Mouse (Mus musculus) stomach, embryonic 14.5 days (tissue): ENCODE results near the gene Elf5. TPM values are rescaled to one million over a fixed set of nuclear protein-coding genes. Genes with fewer than 3 reads are reported as not detected.

ENCODE experiments used
- ATAC-seq: fragments of 200-750 bp; cut with Nextera tagmentation; 2 replicates; pipeline ENCODE4 v1.8.0; 2017; ENCODE audit warnings: low read depth, moderate TSS enrichment; ENCODE audit not compliant: insufficient number of reproducible peaks, insufficient read depth, low FRiP score
- H3K27ac ChIP-seq: fragments of 300-500 bp; sonication (generic); 2 replicates; pipeline ENCODE4 v1.5.1; 2014; ENCODE audit warnings: mild to moderate bottlenecking, low read length, moderate library complexity, mixed read lengths
- H3K27me3 ChIP-seq: fragments of 300-500 bp; sonication (generic); 2 replicates; pipeline ENCODE4 v1.6.1; 2014; ENCODE audit warnings: low read length, control low read depth, mixed read lengths; ENCODE audit not compliant: control insufficient read depth, insufficient read depth
- H3K36me3 ChIP-seq: fragments of 300-500 bp; sonication (generic); 2 replicates; pipeline ENCODE4 v1.6.1; 2014; ENCODE audit warnings: mild to moderate bottlenecking, control low read depth, low read length, moderate library complexity, mixed read lengths; ENCODE audit not compliant: control insufficient read depth, insufficient read depth
- H3K4me1 ChIP-seq: fragments of 300-500 bp; sonication (generic); 2 replicates; pipeline ENCODE4 v1.6.1; 2014; ENCODE audit warnings: low read length, control low read depth, mixed read lengths; ENCODE audit not compliant: control insufficient read depth, insufficient read depth
- H3K4me2 ChIP-seq: fragments of 300-500 bp; sonication (generic); replicated peaks from 2 replicates; pipeline ENCODE4 v1.6.1; 2014; ENCODE audit warnings: low read depth, low read length, control low read depth
- H3K4me3 ChIP-seq: fragments of 300-500 bp; sonication (generic); 2 replicates; pipeline ENCODE4 v1.5.1; 2014; ENCODE audit warnings: low read depth, low read length, control low read depth
- H3K9ac ChIP-seq: fragments of 300-500 bp; sonication (generic); replicated peaks from 2 replicates; pipeline ENCODE4 v1.6.1; 2014; ENCODE audit warnings: low read depth, mild to moderate bottlenecking, control low read depth, low read length, moderate library complexity, mixed read lengths
- H3K9me3 ChIP-seq: fragments of 300-500 bp; sonication (generic); 2 replicates; pipeline ENCODE4 v1.6.1; 2016; ENCODE audit warnings: low read depth, low read length, control low read depth; ENCODE audit not compliant: control insufficient read depth
- WGBS: fragments of 180-500 bp; shearing (Covaris S2); extraction: QIAGEN DNeasy Blood & Tissue Kit; methylation state at CpG from one replicate; pipeline ENCODE4 v1.1.7; 2014; 5-methylcytosine and 5-hydroxymethylcytosine counted together
- polyA plus RNA-seq: library from polyadenylated mRNA; unstranded; fragments of >200 nt; fragmentation: Nextera tagmentation; extraction: Ambion mirVana; gene quantifications from 2 replicates; pipeline ENCODE4 v1.2.1, GENCODE M21; 2014

The Elf5 gene
- polyA plus RNA-seq, result 2.9 and 3.0 TPM in 2 replicates

DNA sequence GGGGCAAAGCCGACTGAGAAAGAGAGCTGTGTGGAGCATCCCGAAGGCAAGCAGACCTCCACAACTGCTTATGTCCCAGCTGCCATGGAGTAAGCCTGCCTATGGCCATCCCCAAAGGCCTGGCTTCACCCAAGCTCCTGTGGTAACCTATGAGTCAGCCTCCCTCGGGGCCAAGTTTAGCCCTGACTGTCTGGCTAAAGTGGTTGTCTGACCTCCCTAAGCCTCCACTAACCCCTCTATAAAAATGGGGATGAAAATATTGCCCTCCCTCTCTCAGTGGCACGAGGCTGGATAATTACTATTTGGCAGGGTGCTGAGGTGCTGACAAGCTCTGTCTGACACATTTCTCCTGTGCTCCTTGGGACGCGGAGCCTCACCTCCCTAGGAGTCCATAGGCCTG lies at the start of gene Elf5:
Gene Elf5, plus strand, starts transcription at position 341 of the 400 bp plus-strand sequence.
- WGBS, result 73% methylated on average over 6 of the region's 6 CpGs
- no peak within 1 kb of the TSS for H3K9ac ChIP-seq

DNA sequence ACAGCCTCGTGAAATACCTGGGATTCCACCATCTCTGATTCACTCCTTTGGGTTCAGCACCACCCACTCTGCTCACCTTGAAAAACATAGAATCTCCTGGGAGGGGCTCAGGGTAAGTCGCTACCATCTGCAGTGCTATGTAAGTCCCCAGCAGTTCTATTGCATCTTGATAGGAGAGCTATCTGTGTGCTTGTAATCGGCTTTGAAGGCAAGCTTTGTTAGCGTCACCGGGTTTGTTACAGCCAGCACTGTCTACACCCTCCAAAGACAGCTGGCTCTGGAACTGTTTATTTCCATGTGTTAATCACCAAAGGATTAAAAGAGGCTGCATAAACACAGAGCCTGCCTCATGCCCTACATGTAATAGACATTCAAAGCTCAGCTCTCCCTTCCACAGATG lies 38.9 kb upstream of the Elf5 start:
- H3K9ac ChIP-seq, result no peak overlapping the region
- H3K27me3 ChIP-seq, result no peaks in the 10 kb centered on the region
- no peaks in the 10 kb centered on the region for H3K4me1 ChIP-seq
- no peak overlapping the region for H3K4me2 ChIP-seq
- H3K36me3 ChIP-seq, result no peaks in the 10 kb centered on the region
- ATAC-seq, result no peak
- no peak overlapping the region for H3K27ac ChIP-seq
- H3K9me3 ChIP-seq, result no peaks in the 10 kb centered on the region
- H3K4me3 ChIP-seq, result no peak overlapping the region
- 64% methylated on average over 5 of the region's 5 CpGs for WGBS

More for the DNA sequence above, at the start of gene Elf5:
- Histone ChIP-seq H3K4me3 (no peak within 1 kb of the TSS), H3K4me1 (no peaks in the 10 kb centered on the region), H3K9me3 (no peaks in the 10 kb centered on the region), H3K4me2 (no peak within 1 kb of the TSS), H3K36me3 (no peaks in the 10 kb centered on the region), H3K27me3 (no peaks in the 10 kb centered on the region), H3K27ac (no peak within 1 kb of the TSS)
- ATAC-seq, result no peak

DNA sequence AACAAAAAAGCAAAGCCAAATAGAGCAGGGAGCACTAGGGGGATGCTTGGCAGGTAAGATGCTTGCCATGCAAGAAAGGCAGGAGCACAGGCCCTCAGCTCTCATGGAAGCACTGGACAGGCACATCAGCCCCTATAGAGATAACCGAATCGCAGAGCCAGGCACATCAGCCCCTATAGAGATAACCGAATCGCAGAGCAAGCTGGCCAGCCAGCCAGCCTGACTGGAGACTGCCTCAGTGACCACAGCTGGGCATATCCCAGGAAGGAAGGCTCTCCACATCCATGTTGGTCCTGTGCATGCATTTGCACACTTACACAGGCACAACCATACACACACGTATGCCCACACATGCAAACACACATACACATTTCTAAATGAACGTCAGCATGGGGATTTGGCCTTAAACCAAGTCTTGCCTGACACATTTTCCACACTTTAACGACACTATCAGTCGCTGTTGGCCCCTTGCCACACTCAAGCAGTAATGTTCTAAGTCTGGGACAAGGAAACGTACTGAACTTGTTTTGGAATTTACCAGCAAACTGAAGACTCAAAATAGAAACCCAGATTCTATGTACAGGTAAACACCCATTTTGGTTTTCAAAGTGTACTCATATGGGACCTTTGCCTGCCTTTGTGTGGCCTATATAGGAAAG lies 31.9 kb upstream of the Elf5 start:
- Histone ChIP-seq H3K4me1 (no peaks in the 10 kb centered on the region), H3K27ac (no peak overlapping the region), H3K9ac (no peak overlapping the region), H3K27me3 (no peaks in the 10 kb centered on the region), H3K9me3 (no peaks in the 10 kb centered on the region), H3K4me2 (no peak overlapping the region), H3K36me3 (no peaks in the 10 kb centered on the region), H3K4me3 (no peak overlapping the region)
- ATAC-seq, result no peak
- 73% methylated on average over 9 of the region's 9 CpGs for WGBS

DNA sequence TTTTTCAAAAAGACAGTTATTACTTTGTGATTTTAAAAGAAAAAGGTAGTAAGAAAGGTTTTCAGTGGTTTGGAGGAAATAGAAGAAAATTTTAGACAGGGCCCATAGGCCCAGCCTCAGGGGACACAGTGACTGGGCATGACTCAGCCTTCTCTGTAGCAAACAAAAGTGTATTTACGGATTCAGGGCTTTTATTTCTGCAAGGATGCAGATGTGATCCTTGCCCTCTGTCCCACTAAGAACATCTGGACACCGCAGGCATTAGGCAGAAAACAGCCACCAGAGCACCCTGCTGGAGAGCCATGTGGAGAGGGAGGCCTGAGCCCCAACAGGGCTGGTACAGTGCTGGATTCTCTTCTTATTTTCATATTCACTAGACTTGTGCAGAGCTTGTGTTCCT lies 29.3 kb upstream of the Elf5 start:
- Histone ChIP-seq H3K27ac (no peak overlapping the region), H3K36me3 (no peaks in the 10 kb centered on the region), H3K4me2 (no peak overlapping the region), H3K9ac (no peak overlapping the region), H3K9me3 (no peaks in the 10 kb centered on the region), H3K4me1 (no peaks in the 10 kb centered on the region), H3K4me3 (no peak overlapping the region), H3K27me3 (no peaks in the 10 kb centered on the region)
- WGBS, result 64% methylated on average over 2 of the region's 2 CpGs
- no peak for ATAC-seq

DNA sequence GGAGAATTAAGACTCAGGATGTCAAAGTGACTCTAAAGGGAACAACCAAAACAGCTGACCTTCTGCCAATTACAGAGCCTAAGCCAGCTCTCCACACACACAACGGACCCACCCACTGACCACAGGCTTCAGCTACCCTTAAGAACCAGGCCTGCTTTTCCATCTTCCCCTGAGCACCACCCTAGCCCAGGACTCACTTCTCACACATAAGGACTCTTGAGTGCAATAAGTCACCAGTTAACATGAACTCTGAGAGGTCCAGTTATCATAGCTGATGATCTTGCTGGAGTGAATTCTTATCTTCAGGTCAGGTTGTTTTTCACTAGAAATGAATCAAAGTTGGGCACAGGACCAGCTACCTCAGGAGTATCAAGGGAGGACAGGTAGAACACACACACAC lies 23.6 kb upstream of the Elf5 start:
- H3K27ac ChIP-seq, result no peak overlapping the region
- no peaks in the 10 kb centered on the region for H3K36me3 ChIP-seq
- H3K4me2 ChIP-seq, result no peak overlapping the region
- no peaks in the 10 kb centered on the region for H3K4me1 ChIP-seq
- H3K27me3 ChIP-seq, result no peaks in the 10 kb centered on the region
- no peak overlapping the region for H3K4me3 ChIP-seq
- ATAC-seq, result no peak
- no peak overlapping the region for H3K9ac ChIP-seq
- no peaks in the 10 kb centered on the region for H3K9me3 ChIP-seq
- WGBS, result 62% methylated on average over 1 of the region's 1 CpGs

DNA sequence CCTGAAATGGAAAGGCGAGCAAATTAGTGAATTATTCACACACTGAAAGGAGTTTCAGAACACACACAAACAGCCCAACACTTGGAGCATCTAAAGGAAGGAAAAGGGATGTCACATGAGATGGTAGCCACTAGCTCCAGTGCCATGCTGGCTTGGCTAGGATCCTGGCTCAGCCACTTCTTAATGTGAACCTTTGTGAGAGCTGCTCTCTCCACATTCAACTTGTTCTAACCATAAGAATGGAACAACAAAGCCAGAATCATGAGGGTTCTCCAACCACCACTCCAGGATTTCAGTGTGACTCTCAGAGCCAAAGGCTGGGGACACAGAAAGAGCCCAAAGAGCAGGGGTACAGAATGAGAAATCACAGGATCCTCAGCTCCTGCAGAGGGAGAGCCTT lies 23.2 kb upstream of the Elf5 start:
- H3K27ac ChIP-seq, result no peak overlapping the region

DNA sequence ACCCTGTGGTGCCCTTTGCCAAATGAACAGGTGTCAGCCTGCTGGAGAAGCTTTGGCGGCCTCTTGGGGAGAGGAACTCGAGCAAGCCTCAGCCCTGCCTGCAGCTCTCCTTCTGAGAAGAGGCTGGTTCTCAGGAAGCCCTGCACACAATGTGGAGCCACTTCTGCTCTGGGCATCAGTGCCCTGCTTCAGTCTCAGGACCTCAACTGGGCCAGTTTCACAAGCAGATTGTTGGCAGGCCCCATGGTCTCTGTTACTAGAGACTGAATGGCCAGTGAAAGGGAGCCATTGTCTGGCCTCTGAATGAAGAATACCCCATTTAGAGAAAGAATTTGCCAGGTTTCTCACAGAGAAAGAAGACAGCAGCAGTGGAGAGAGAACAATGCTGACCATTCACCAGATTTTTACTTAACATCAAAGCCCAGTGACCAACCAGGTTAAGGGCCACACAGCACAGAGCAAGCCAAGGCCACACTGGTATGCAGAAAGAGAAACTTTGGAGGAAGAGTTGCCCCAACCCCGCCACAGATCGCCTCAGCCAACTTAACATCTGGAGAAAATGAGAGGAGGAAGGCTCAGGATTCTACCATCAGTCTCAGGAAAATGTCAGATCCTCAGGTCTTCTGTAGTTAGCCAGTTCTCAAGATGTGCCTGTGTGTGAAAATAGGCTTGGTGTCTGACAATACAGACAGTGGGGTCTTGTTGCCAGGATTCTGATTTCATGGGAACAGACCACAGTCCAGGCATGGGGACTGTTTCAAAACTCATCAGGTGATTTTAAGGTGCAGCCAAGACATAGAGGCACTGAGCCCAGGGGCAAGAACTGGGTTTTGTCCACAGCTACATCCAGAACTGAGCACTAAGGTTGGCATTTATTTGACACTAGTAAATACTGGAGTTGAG lies 21.2 kb upstream of the Elf5 start:
- Histone ChIP-seq H3K36me3 (no peaks in the 10 kb centered on the region), H3K27ac (no peak overlapping the region), H3K4me3 (no peak overlapping the region), H3K4me1 (no peaks in the 10 kb centered on the region), H3K9ac (no peak overlapping the region), H3K27me3 (no peaks in the 10 kb centered on the region), H3K9me3 (no peaks in the 10 kb centered on the region), H3K4me2 (no peak overlapping the region)
- no peak for ATAC-seq
- 53% methylated on average over 4 of the region's 4 CpGs for WGBS

More for the DNA sequence above, 23.2 kb upstream of the Elf5 start:
- Histone ChIP-seq H3K9ac (no peak overlapping the region), H3K4me2 (no peak overlapping the region), H3K4me1 (no peaks in the 10 kb centered on the region), H3K36me3 (no peaks in the 10 kb centered on the region), H3K9me3 (no peaks in the 10 kb centered on the region), H3K4me3 (no peak overlapping the region), H3K27me3 (no peaks in the 10 kb centered on the region)
- no peak for ATAC-seq
- 81% methylated on average over 1 of the region's 1 CpGs for WGBS

DNA sequence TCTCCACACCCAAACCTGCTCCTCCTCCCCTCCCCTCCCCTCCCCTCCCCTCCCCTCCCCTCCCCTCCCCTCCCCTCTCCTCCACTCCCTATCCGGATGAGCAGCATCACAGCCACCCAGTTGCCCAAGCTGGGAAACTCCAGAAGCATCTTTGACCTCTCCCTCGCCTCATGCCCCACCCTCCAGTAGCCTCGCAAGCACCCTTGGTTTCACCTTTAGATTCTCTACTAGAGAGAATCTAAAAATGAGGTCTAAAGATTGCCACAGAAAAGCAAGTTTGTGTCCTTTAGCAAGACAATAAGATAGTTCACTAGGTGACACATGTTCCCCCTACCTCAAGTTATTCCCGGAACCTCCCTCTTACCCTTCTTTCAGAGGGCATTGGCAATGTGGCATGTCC lies 19.9 kb upstream of the Elf5 start:
- Histone ChIP-seq H3K4me2 (no peak overlapping the region), H3K27me3 (no peaks in the 10 kb centered on the region), H3K36me3 (no peaks in the 10 kb centered on the region), H3K4me1 (no peaks in the 10 kb centered on the region), H3K9me3 (no peaks in the 10 kb centered on the region), H3K9ac (no peak overlapping the region), H3K27ac (no peak overlapping the region), H3K4me3 (no peak overlapping the region)
- WGBS, result 92% methylated on average over 3 of the region's 4 CpGs
- ATAC-seq, result no peak
